Mouse (Mus musculus): ENCODE measurements around the gene Six1. TPM values are rescaled to one million over a fixed set of nuclear protein-coding genes. Genes with fewer than 3 reads are reported as not detected.
"Not testable (repeated sequence)": the region's sequence is repeated elsewhere in the genome, so short reads cannot be mapped to it uniquely, and the experiment has no call there.

Gene Six1
- 0.30 and 0.55 TPM in 2 replicates for polyA plus RNA-seq (2015; fragmentation: Nextera tagmentation; extraction: Ambion mirVana)

DNA sequence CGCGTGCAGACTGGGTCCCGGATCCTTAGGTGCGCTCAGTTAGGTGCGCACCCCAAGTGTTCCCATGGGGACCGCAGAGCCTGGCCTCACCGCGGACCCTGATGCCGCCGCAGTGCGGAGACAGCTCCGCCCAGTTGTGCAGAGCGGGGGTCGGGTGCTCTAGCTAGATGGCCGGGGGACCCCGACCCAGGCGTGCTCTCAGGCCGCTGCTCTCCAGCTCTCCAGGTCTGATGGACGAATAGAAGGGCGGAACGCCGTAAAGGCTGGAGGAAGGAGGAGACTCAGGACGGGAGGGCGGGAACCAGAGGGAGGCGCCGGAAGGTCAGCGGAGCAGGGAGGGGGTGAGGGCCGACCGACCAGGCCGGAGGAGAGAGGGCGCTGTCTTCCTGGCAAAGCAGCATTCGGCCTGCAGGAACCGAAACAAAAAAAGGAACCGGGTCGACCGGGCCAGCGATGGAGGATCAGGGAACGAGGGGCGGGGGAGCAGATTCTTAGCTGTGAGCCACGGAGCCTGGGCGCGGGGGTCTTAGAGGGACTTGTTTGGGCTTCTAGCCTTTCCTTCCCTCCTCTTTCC, at the start of gene Six1:
Six1 (minus strand) TSS at position 220 of the 574 bp plus-strand sequence.
- H3K27me3 ChIP-seq = peaks cover 94% of the 10 kb centered on the region
- H3K27ac ChIP-seq = no peak within 1 kb of the TSS
- ATAC-seq (ENCODE audit: low read depth) = peak; percentile 77
- peak within 1 kb of the TSS; percentile 70 for H3K4me2 ChIP-seq
- no peaks in the 10 kb centered on the region for H3K36me3 ChIP-seq
- peak within 1 kb of the TSS; percentile 57 for H3K4me3 ChIP-seq (replicated peaks)
- WGBS (ENCODE audit: insufficient replicate concordance) = 1% methylated on average over 42 of the region's 42 CpGs
- DNase-seq = peak; percentile 45
- H3K9ac ChIP-seq = peak within 1 kb of the TSS; percentile 26; the same call in 1 of the 2 replicates
- H3K9me3 ChIP-seq (replicated peaks) = no peaks in the 10 kb centered on the region
- H3K4me1 ChIP-seq (replicated peaks) = peaks cover 11% of the 10 kb centered on the region

DNA sequence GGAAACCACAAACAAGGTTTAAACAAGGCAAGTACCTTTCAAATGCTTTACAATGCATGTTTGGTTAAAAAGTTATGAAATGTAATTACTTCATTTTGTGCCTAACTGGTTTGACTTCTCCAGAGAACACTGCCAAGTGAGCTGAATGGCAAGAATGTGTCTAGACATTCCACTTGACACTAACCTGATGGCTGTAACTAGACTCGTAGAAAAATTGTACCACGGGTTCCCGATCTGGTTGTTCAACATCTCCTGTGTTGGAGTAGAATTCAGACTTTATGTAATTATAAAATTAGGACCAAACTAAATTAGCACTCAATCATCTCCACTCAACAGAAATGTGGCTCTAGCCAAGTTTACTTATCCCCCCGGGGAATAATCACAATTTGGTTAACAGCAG, 44.9 kb upstream of the Six1 start:
- WGBS (ENCODE audit: insufficient replicate concordance) = 78% methylated on average over 4 of the region's 4 CpGs

DNA sequence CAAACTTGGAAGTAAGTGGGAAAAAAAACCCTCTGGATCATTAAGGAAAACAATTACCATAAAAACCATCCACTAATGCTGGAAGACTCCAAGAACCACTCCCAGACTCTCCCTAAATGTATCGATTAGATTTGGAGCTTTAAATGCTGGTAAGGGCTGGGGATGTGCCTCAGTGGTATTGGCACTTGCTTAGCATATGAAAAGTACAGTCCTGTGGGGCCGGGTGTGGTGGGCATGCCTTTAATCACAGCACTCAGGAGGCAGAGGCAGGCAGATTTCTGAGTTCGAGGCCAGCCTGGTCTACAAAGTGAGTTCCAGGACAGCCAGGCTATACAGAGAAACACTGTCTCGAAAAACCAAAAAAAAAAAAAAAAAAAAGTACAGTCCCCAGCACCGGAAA, 42.5 kb upstream of the Six1 start:
- not testable (repeated sequence) for ATAC-seq (ENCODE audit: low read depth); H3K4me3 ChIP-seq (replicated peaks); H3K27ac ChIP-seq; H3K4me2 ChIP-seq; DNase-seq; H3K4me1 ChIP-seq (replicated peaks); H3K9me3 ChIP-seq (replicated peaks); H3K27me3 ChIP-seq; H3K36me3 ChIP-seq; H3K9ac ChIP-seq
- 73% methylated on average over 5 of the region's 5 CpGs for WGBS (ENCODE audit: insufficient replicate concordance)

More for the DNA sequence above, 44.9 kb upstream of the Six1 start:
- DNase-seq = no peak
- no peaks in the 10 kb centered on the region for H3K9me3 ChIP-seq (replicated peaks)
- no peak overlapping the region for H3K27ac ChIP-seq
- H3K36me3 ChIP-seq = no peaks in the 10 kb centered on the region
- 0 out of 2 replicates have a peak, but pooled peaks cover 2% of the 10 kb centered on the region for H3K27me3 ChIP-seq
- H3K4me3 ChIP-seq (replicated peaks) = no peak overlapping the region
- H3K4me1 ChIP-seq (replicated peaks) = no peaks in the 10 kb centered on the region
- no peak for ATAC-seq (ENCODE audit: low read depth)
- no peak overlapping the region for H3K4me2 ChIP-seq
- H3K9ac ChIP-seq = no peak overlapping the region

DNA sequence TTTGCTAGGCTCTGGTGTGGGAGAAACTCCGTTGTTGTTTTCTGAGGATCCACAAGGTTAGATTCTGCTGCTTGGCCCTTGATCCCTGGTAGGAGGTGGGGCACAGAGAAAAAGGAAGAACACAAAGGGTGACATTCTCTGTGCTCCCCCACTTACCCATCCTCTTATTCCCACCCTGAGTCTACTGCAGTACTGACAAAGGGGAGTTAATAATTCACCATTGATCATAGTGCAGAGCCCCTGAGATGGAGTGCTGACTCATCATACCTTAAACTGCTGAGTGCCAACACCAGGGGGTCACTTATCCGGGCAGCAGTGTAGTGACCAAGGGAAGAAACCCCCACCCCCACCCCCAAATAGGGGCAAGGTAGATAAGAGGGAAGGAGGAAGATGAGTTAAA, 40.9 kb upstream of the Six1 start:
- H3K4me2 ChIP-seq = no peak overlapping the region
- WGBS (ENCODE audit: insufficient replicate concordance) = 41% methylated on average over 2 of the region's 2 CpGs
- H3K27me3 ChIP-seq = 0 out of 2 replicates have a peak, but pooled peaks cover 2% of the 10 kb centered on the region

DNA sequence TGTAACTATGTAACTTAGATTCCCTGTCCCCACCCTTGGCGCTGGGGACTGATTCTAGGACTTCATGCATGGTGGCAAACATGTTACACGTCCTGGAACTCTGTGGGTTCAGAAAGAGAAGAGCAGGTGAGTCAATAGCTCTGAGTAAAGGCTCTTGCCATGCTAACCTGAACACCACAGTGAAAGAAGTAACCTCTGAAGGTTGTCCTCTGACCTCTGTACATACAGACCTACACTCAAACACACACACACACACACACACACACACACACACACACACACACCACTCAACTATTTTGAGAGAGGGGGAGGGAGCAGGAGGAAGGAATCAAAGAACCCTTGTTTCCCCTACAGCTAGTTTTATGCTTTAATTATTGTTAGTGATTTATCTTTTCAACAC, 40.5 kb upstream of the Six1 start:
- peaks cover 6% of the 10 kb centered on the region for H3K4me1 ChIP-seq (replicated peaks)
- H3K36me3 ChIP-seq = no peaks in the 10 kb centered on the region
- H3K27me3 ChIP-seq = 0 out of 2 replicates have a peak, but pooled peaks cover 2% of the 10 kb centered on the region
- H3K4me2 ChIP-seq = no peak overlapping the region
- no peak for DNase-seq
- H3K9ac ChIP-seq = no peak overlapping the region
- no peak overlapping the region for H3K27ac ChIP-seq
- no peak overlapping the region for H3K4me3 ChIP-seq (replicated peaks)
- peak; percentile 31; the same call in 1 of the 2 replicates for ATAC-seq (ENCODE audit: low read depth)
- H3K9me3 ChIP-seq (replicated peaks) = no peaks in the 10 kb centered on the region
- WGBS (ENCODE audit: insufficient replicate concordance) = 53% methylated on average over 2 of the region's 2 CpGs

More for the DNA sequence above, 40.9 kb upstream of the Six1 start:
- H3K4me1 ChIP-seq (replicated peaks) = peaks cover 3% of the 10 kb centered on the region
- no peak overlapping the region for H3K9ac ChIP-seq
- H3K4me3 ChIP-seq (replicated peaks) = no peak overlapping the region
- DNase-seq (no peak), ATAC-seq (ENCODE audit: low read depth) (0 out of 2 replicates have a peak, but pooled peaks have one; percentile 2)
- no peaks in the 10 kb centered on the region for H3K36me3 ChIP-seq
- no peaks in the 10 kb centered on the region for H3K9me3 ChIP-seq (replicated peaks)
- no peak overlapping the region for H3K27ac ChIP-seq

DNA sequence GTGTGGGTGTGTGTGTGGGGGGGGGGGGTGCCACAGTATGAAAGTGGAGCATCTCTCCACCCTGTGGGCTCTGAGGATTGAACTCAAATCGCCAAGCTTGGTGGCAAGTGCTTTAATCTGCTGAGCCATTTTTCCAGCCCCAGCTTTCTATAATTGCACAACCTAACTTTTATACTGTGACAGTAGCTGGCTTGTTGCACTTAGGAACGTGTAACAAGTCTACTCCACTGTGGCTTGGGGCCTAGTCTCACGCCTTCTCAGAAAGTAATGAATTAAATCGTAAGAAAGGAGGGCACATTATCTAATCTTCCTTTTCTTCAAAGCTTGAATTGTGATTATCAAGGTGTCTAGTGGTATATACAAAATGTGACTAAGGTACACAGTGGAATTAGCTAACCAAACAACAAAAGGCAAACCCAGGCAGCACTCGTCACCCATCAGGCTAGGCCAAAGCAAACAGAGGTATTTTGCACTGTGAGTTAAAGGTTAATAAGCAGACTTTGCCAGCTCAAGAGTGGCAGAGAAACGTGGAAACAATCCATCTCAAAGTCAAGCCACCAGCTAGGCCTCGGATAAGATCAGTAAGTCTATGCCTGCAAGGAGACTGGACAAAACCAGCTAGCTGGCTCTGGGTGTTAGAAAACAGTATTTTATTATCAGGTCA, 37.1 kb upstream of the Six1 start:
- no peak overlapping the region for H3K4me3 ChIP-seq (replicated peaks)
- peaks cover 2% of the 10 kb centered on the region; the same call in 1 of the 2 replicates for H3K27me3 ChIP-seq
- no peak for ATAC-seq (ENCODE audit: low read depth)
- H3K36me3 ChIP-seq = no peaks in the 10 kb centered on the region
- WGBS (ENCODE audit: insufficient replicate concordance) = 65% methylated on average over 7 of the region's 7 CpGs
- H3K4me2 ChIP-seq = no peak overlapping the region
- no peak for DNase-seq
- H3K27ac ChIP-seq = no peak overlapping the region
- no peaks in the 10 kb centered on the region for H3K9me3 ChIP-seq (replicated peaks)
- H3K4me1 ChIP-seq (replicated peaks) = peaks cover 17% of the 10 kb centered on the region
- no peak overlapping the region for H3K9ac ChIP-seq

DNA sequence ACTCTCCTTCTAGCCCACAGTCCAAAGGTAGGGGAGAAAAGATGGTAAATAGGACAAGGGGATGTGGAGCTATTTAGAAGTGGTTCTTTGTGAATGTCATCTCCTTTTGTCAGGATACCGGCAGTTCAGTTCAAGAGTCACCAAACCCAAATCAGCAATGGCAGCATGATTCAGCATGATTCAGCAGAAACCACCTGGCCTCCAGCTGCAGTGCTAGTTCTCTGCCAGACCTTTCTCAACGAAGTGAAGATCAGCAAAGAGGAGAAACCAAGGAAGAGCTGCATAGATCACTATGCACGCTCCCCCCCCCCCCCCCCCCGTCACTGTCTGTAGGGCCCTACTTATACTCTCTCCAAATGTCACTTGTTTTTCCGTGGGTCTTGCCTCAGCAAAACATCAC, 35.2 kb upstream of the Six1 start:
- Histone ChIP-seq H3K36me3 (no peaks in the 10 kb centered on the region), H3K9me3 (replicated peaks) (no peaks in the 10 kb centered on the region), H3K4me1 (replicated peaks) (peaks cover 17% of the 10 kb centered on the region), H3K4me2 (peak overlapping the region; percentile 33), H3K4me3 (replicated peaks) (no peak overlapping the region), H3K27me3 (peaks cover 2% of the 10 kb centered on the region; the same call in 1 of the 2 replicates), H3K27ac (peak overlapping the region; percentile 51), H3K9ac (0 out of 2 replicates have a peak overlapping the region, but pooled peaks have one; percentile 26)
- 31% methylated on average over 5 of the region's 5 CpGs for WGBS (ENCODE audit: insufficient replicate concordance)
- DNase-seq (peak; percentile 78), ATAC-seq (ENCODE audit: low read depth) (peak; percentile 93)

DNA sequence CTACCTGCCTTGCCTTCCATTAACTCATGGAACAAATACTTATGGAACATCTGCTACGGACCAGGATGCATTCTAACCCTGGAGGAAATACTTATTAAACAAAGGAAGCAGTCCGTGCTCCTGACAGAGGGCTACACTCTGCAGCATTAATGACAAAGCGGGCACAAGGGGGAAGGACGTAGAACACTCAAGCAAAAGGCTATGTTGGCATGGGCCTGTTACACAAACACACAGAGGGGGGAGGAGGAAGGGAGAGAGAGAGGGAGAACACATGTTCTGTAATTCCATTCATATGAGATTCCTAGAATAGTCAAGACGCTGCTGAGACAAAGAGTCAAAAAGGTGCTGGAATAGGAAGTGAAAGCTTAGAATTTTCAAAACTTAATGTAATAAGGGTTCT, 34.8 kb upstream of the Six1 start:
- H3K9ac ChIP-seq = 0 out of 2 replicates have a peak overlapping the region, but pooled peaks have one; percentile 26
- no peak overlapping the region for H3K4me3 ChIP-seq (replicated peaks)
- H3K27me3 ChIP-seq = peaks cover 2% of the 10 kb centered on the region
- DNase-seq (no peak), ATAC-seq (ENCODE audit: low read depth) (peak; percentile 41)
- H3K4me1 ChIP-seq (replicated peaks) = peaks cover 17% of the 10 kb centered on the region
- H3K27ac ChIP-seq = peak overlapping the region; percentile 51
- peak overlapping the region; percentile 33 for H3K4me2 ChIP-seq
- 63% methylated on average over 5 of the region's 5 CpGs for WGBS (ENCODE audit: insufficient replicate concordance)
- no peaks in the 10 kb centered on the region for H3K36me3 ChIP-seq
- no peaks in the 10 kb centered on the region for H3K9me3 ChIP-seq (replicated peaks)

DNA sequence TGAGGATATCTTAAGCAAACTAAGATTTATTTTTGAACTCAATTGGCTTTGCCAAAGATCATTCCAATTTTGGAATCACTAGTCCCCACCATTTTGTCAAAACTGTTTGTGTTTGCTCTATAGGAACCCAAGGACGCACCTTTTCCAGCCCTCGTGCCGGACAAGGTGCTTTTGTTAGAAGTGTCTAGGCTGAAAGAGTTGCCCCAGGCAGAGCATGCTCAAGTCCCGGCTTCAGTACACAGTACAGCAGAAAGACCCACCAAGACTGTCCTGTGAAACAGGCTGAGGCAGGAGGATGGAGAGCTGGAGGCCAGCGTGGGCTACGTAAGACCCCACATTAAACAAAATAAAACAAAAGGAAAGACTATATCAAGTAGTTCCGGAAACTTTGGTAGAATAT, 33.4 kb upstream of the Six1 start:
- WGBS (ENCODE audit: insufficient replicate concordance) = 75% methylated on average over 7 of the region's 7 CpGs
- Histone ChIP-seq H3K9me3 (replicated peaks) (no peaks in the 10 kb centered on the region), H3K36me3 (no peaks in the 10 kb centered on the region), H3K4me1 (replicated peaks) (peaks cover 17% of the 10 kb centered on the region), H3K27me3 (peaks cover 6% of the 10 kb centered on the region), H3K9ac (no peak overlapping the region), H3K4me3 (replicated peaks) (no peak overlapping the region), H3K4me2 (no peak overlapping the region), H3K27ac (no peak overlapping the region)
- ATAC-seq (ENCODE audit: low read depth) (no peak), DNase-seq (no peak)

DNA sequence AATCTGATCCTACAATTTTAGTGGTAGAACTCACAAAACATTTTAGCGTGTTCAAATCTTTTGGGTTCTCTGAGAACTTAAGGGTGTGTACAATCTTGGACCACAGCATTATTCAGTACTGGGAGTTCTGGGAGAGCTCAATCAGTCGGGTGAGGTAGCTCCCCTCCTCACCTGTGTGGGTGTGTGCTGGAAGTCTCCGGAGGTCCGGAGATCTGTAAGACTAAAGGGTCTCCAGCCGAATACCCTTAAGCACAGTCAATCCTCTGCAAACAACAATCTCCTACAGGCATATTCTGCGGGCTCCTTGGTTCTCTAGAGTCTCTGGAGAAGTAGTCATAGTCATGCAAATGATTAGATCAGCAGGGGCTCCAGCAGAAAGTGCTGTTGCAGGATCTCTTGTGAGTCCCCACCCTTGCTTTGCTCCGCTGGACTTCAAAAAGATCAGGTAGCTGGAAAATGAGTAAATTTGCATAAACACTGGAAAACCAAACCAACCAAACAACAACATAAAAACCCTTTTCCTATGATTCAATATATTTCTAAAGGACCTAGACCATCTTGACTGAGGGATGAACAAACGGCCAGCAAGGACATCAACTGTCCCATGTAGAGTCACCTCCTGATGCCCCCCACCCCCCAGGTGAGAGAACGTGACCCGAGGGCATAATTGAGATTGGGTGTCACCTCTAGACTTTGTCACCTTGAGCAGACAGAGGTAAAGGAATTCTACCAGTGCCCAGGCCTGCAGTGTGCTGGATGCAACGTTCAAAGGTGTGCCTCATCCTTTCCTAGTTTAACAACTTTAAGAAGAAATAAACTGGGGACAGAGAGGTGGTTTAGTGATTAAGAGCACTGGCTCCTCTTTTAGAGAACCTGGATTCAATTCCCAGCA, 32.3 kb upstream of the Six1 start:
- Histone ChIP-seq H3K4me2 (no peak overlapping the region), H3K27ac (no peak overlapping the region), H3K9ac (no peak overlapping the region), H3K4me1 (replicated peaks) (peaks cover 17% of the 10 kb centered on the region), H3K27me3 (peaks cover 6% of the 10 kb centered on the region), H3K36me3 (no peaks in the 10 kb centered on the region), H3K9me3 (replicated peaks) (no peaks in the 10 kb centered on the region), H3K4me3 (replicated peaks) (no peak overlapping the region)
- DNase-seq (no peak), ATAC-seq (ENCODE audit: low read depth) (no peak)
- 26% methylated on average over 11 of the region's 11 CpGs for WGBS (ENCODE audit: insufficient replicate concordance)

DNA sequence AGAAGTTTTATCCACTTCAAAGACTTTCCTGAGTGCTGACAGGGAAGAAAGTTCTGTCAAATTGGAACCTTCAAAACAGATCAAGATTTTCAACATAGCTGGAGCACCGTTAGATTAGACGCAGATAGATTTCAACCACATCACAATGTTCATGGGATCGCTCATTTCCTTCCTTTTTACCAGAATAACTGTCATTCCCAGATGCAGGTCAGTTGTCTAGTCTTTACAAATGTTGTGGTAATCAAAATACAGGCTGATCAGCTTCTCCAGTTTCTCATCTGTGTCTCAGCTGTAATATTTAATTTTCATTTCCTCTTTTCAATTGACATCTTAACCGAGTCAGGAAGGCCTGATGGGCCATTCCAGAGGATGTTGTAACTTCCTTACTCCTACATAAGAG, 30.1 kb upstream of the Six1 start:
- no peak for DNase-seq
- H3K27ac ChIP-seq = no peak overlapping the region
- H3K4me1 ChIP-seq (replicated peaks) = peaks cover 7% of the 10 kb centered on the region
- H3K4me3 ChIP-seq (replicated peaks) = no peak overlapping the region
- no peak for ATAC-seq (ENCODE audit: low read depth)
- no peak overlapping the region for H3K9ac ChIP-seq
- WGBS (ENCODE audit: insufficient replicate concordance) = 45% methylated on average over 4 of the region's 4 CpGs
- no peak overlapping the region for H3K4me2 ChIP-seq
- H3K9me3 ChIP-seq (replicated peaks) = no peaks in the 10 kb centered on the region
- no peaks in the 10 kb centered on the region for H3K36me3 ChIP-seq
- H3K27me3 ChIP-seq = peaks cover 6% of the 10 kb centered on the region

Data from liver, embryonic 13.5 days (tissue).